Comparison of ENCODE assay signal across 22 mouse cellular contexts in genomic region chr4:95640831-95641230, GRCm38 (mm10).
DNase-seq lines count a peak whose midpoint lies in the region; ATAC-seq and TF ChIP-seq lines count a peak whose summit lies in the region.
"Had no signal": no experiment of that assay in that cellular context is flagged by ENCODE, and none has a peak within 500 bp of the region (broad histone marks: within the 10 kb centered on the region; RNA-seq: fewer than 3 reads in every experiment).

No protein-coding gene starts in this region.

- peak; percentile 22; the same call in 1 of the 2 replicates for ATAC-seq in frontal cortex, adult (ENCODE audit: low TSS enrichment)
- no peak for ATAC-seq in liver, postnatal 0 days
- no peak for ATAC-seq in lung, postnatal 0 days
- ATAC-seq: forebrain, embryonic 13.5 days; hindbrain, postnatal 0 days; intestine, postnatal 0 days; liver, embryonic 12.5 days had no signal

- H3K27ac ChIP-seq in liver, adult 2 months (replicated peaks; ENCODE audit: insufficient read depth, low read depth, low read length): peak overlapping the region; percentile 69
- no peak overlapping the region for H3K27ac ChIP-seq in liver, postnatal 0 days (ENCODE audit: low read depth)
- H3K27ac ChIP-seq in lung, postnatal 0 days (ENCODE audit: low read length): no peak overlapping the region
- H3K27ac ChIP-seq: embryonic facial prominence, embryonic 12.5 days; forebrain, embryonic 13.5 days; heart, embryonic 15.5 days; hindbrain, postnatal 0 days; liver, embryonic 12.5 days; midbrain, embryonic 12.5 days; neural tube, embryonic 12.5 days had no signal

- H3K4me3 ChIP-seq in liver, adult 2 months (ENCODE audit: insufficient read depth, low read depth, low read length): no peak overlapping the region
- no peak overlapping the region for H3K4me3 ChIP-seq in liver, postnatal 0 days (ENCODE audit: low read depth, low read length)
- H3K4me3 ChIP-seq in lung, postnatal 0 days (ENCODE audit: low read depth, low read length): no peak overlapping the region
- H3K4me3 ChIP-seq: embryonic facial prominence, embryonic 12.5 days; erythroblast, embryonic 14.5 days; forebrain, embryonic 13.5 days; heart, embryonic 15.5 days; liver, embryonic 12.5 days; midbrain, embryonic 12.5 days; neural tube, embryonic 12.5 days had no signal

- H3K4me2 ChIP-seq in liver, postnatal 0 days (ENCODE audit: low read depth, low read length): no peak overlapping the region
- no peak overlapping the region for H3K4me2 ChIP-seq in lung, postnatal 0 days (replicated peaks; ENCODE audit: low read depth, low read length)
- H3K4me2 ChIP-seq: embryonic facial prominence, embryonic 12.5 days; forebrain, embryonic 13.5 days; heart, embryonic 15.5 days; liver, embryonic 12.5 days; midbrain, embryonic 12.5 days; neural tube, embryonic 12.5 days had no signal

- no peak for TF ChIP-seq POLR2A in liver, adult 2 months (IDR thresholded peaks at IDR 0.05; ENCODE audit: extremely low read depth, insufficient read depth, low read length)

- no peaks in the 10 kb centered on the region for H3K9me3 ChIP-seq in liver, postnatal 0 days (ENCODE audit: low read length)
- no peaks in the 10 kb centered on the region for H3K9me3 ChIP-seq in lung, postnatal 0 days (ENCODE audit: low read length)
- H3K9me3 ChIP-seq: embryonic facial prominence, embryonic 12.5 days; forebrain, embryonic 13.5 days; heart, embryonic 15.5 days; liver, embryonic 12.5 days; midbrain, embryonic 12.5 days; neural tube, embryonic 12.5 days had no signal

- no peaks in the 10 kb centered on the region; the same call in 1 of the 2 replicates for H3K79me2 ChIP-seq in liver, adult 2 months (ENCODE audit: control insufficient read depth, insufficient read depth, low read length)

- H3K27me3 ChIP-seq in liver, adult 2 months (ENCODE audit: control insufficient read depth, insufficient read depth, low read length): no peaks in the 10 kb centered on the region
- no peaks in the 10 kb centered on the region for H3K27me3 ChIP-seq in liver, postnatal 0 days (ENCODE audit: insufficient read depth, low read length)
- H3K27me3 ChIP-seq in lung, postnatal 0 days (replicated peaks; ENCODE audit: insufficient read depth, low read length): no peaks in the 10 kb centered on the region
- H3K27me3 ChIP-seq: embryonic facial prominence, embryonic 12.5 days; forebrain, embryonic 13.5 days; heart, embryonic 15.5 days; liver, embryonic 12.5 days; midbrain, embryonic 12.5 days; neural tube, embryonic 12.5 days had no signal

- peaks cover 11% of the 10 kb centered on the region for H3K4me1 ChIP-seq in liver, adult 2 months (ENCODE audit: control insufficient read depth, insufficient read depth, low read length)
- 0 out of 2 replicates have a peak, but pooled peaks cover 2% of the 10 kb centered on the region for H3K4me1 ChIP-seq in liver, postnatal 0 days (ENCODE audit: insufficient read depth)
- no peaks in the 10 kb centered on the region for H3K4me1 ChIP-seq in lung, postnatal 0 days (ENCODE audit: insufficient read depth, low read depth, low read length)
- H3K4me1 ChIP-seq: liver, embryonic 12.5 days had no signal

- no peaks in the 10 kb centered on the region for H3K36me3 ChIP-seq in liver, adult 2 months (ENCODE audit: control insufficient read depth, insufficient read depth, low read length)
- no peaks in the 10 kb centered on the region for H3K36me3 ChIP-seq in liver, postnatal 0 days (replicated peaks; ENCODE audit: insufficient read depth, low read length)
- H3K36me3 ChIP-seq in lung, postnatal 0 days (ENCODE audit: insufficient read depth, low read length): no peaks in the 10 kb centered on the region
- H3K36me3 ChIP-seq: embryonic facial prominence, embryonic 12.5 days; heart, embryonic 15.5 days; liver, embryonic 12.5 days; midbrain, embryonic 12.5 days; neural tube, embryonic 12.5 days had no signal

- no peak for TF ChIP-seq EP300 in liver, postnatal 0 days (IDR thresholded peaks at IDR 0.05; ENCODE audit: low read depth)
- no peak for TF ChIP-seq EP300 in lung, postnatal 0 days (IDR thresholded peaks at IDR 0.05)

- DNase-seq in frontal cortex, postnatal 10 days (ENCODE audit: low spot score in 2 of 2): no peak
- peak; percentile 67 for DNase-seq in liver, adult 2 months (ENCODE audit: extremely low read depth, low read depth, low spot score)
- no peak for DNase-seq in liver, postnatal 0 days
- DNase-seq in adrenal gland, postnatal 25 days: peak; percentile 87
- DNase-seq in testis, postnatal 10 days (ENCODE audit: low spot score): peak; percentile 52
- no peak for DNase-seq in layer of hippocampus, adult 9-11 months
- no peak for DNase-seq in lung, postnatal 0 days (ENCODE audit: low spot score)
- DNase-seq: cerebellum, postnatal 10 days; gastrocnemius, postnatal 36 days; heart, postnatal 4 days; right cerebral cortex, postnatal 25 days; thymus, postnatal 14 days had no signal

- TF ChIP-seq CTCF in liver, adult 2 months (IDR thresholded peaks at IDR 0.05; ENCODE audit: low read depth, low read length): no peak
- TF ChIP-seq CTCF in liver, postnatal 0 days (IDR thresholded peaks at IDR 0.05; ENCODE audit: low read depth): no peak
- no peak for TF ChIP-seq CTCF in lung, postnatal 0 days (IDR thresholded peaks at IDR 0.05)

- no peak overlapping the region for H3K9ac ChIP-seq in liver, adult 2 months (ENCODE audit: low read depth, low read length)
- no peak overlapping the region for H3K9ac ChIP-seq in liver, postnatal 0 days (replicated peaks)
- H3K9ac ChIP-seq in lung, postnatal 0 days (replicated peaks; ENCODE audit: low read depth): no peak overlapping the region
- H3K9ac ChIP-seq: embryonic facial prominence, embryonic 12.5 days; forebrain, embryonic 13.5 days; heart, embryonic 15.5 days; liver, embryonic 12.5 days; midbrain, embryonic 12.5 days; neural tube, embryonic 12.5 days had no signal

- 4% methylated on average over 1 of the region's 1 CpGs for WGBS in liver, adult 2 months
- WGBS in liver, postnatal 0 days (ENCODE audit: insufficient replicate concordance): 33% methylated on average over 1 of the region's 1 CpGs
- WGBS in lung, postnatal 0 days: 57% methylated on average over 1 of the region's 1 CpGs

Comparison
In these comparisons a context has a peak if more than half of its experiments do, and no peak if none do; other contexts are left out.
1. DNase-seq: peak in liver, adult 2 months (single experiment), adrenal gland, postnatal 25 days (single experiment) and testis, postnatal 10 days (single experiment); none in frontal cortex, postnatal 10 days (0 of 2), liver, postnatal 0 days (single experiment), layer of hippocampus, adult 9-11 months (single experiment) and lung, postnatal 0 days (single experiment).